Mouse (Mus musculus): Measurements from ENCODE around the gene Jun. TPM values are rescaled to one million over a fixed set of nuclear protein-coding genes. Genes with fewer than 3 reads are reported as not detected.

Jun gene
- total RNA-seq, 2 experiments from 2014 or later = 54.6 to 74.7 TPM

DNA sequence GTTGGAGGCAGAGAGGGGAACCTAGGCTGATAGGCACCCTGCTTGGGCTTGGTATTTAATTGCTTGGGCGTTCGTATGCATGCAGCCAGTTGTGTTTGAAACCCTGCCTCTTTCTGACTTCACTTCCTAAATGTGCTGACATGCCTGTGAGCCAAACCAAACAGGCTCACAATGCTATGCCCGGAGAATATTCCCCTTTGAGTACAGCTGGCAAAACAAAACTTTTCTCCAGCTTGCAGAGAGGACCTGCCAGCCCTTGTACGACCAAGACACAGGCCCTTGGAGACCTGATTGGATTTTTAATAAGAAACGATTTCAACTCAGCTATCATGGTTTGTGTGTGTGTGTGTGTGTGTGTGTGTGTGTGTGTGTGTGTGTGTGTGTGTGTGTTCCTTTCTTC, 14.0 kb downstream of the Jun start:
- DNase-seq (ENCODE audit: low spot score in 2 of 2) = no peak

DNA sequence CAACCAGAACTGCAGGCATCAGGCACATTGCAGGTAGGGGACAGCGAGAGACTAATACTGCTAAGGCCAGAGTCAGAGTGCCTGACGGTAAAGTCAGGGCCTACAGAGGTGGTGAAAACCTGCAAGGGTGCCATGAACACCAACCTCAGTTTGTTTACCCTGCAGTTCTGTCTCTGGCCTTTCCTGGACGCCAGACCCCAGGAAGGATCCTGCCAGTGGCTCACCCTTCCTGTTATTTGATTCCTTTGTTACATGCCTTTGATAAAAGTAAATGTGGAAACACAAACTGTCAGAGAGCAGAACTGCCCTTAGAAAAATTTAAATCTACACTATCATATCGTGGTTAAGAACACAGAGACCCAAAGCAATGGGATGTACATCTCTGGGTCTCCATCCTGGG, 20.9 kb downstream of the Jun start:
- no peak for DNase-seq (ENCODE audit: low spot score in 2 of 2)

DNA sequence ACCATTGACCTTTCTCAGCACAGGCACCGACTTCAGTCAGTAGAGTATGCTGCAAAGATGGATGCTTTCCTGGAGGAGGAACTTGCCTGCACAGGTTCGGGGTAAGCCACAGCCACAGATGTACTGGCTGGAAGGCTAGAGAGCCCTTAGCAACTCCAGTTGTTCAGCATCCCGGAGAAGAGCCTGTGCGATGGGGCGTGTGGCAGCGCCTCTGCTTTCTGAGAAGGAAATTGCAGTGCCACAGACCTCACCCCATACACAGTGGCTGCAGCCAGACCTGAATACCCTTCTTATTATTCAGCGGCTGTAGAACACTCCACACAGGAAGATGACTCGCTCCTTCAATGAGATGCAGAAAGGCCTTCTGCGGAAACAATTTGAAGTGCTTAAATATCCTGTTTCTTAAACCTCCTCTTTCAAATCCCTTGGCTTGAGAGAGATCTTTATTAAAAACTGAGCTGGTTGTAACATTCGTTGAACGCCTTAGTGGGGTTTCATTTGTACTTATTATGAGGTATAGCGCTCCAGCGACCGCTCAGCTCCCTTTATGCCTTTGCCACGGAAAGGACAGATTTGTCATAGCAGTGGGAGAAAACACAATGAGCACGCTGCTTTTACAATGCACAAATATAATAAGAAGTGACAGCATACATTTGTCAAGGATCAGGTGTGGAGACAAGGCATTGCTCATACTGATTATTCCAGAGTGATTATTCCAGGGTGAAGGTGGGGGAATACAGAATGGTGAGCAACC, 26.0 kb downstream of the Jun start:
- no peak for DNase-seq (ENCODE audit: low spot score in 2 of 2)

DNA sequence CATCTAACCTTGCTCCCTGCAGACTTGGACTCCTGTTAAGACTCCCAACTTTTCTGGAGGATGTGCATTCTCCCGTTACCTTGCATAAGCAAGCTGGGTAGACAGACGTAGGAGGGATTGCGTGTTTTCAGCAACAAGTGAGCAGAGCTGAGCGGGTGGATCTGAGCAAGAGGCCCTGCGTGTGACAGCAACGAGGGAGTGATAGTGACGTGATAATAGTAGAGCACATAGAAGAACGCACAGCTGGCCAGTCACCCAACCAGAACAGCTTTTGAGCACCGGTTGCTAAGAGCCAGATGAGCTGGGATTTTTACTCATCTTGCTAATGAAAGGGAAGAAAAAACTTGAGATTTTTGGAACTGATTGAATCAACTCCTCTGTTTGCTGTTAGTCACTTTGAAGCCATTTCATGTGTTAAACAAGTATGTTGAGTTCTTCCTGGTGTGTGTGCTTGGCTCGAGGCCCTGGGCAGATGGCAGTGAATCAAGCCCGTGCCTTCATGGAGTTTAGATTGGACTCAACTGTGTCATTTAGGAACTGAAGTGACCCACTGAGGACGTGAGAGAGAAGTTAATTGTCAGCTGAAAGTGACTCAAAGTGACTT, 28.6 kb downstream of the Jun start:
- no peak for DNase-seq (ENCODE audit: low spot score in 2 of 2)

DNA sequence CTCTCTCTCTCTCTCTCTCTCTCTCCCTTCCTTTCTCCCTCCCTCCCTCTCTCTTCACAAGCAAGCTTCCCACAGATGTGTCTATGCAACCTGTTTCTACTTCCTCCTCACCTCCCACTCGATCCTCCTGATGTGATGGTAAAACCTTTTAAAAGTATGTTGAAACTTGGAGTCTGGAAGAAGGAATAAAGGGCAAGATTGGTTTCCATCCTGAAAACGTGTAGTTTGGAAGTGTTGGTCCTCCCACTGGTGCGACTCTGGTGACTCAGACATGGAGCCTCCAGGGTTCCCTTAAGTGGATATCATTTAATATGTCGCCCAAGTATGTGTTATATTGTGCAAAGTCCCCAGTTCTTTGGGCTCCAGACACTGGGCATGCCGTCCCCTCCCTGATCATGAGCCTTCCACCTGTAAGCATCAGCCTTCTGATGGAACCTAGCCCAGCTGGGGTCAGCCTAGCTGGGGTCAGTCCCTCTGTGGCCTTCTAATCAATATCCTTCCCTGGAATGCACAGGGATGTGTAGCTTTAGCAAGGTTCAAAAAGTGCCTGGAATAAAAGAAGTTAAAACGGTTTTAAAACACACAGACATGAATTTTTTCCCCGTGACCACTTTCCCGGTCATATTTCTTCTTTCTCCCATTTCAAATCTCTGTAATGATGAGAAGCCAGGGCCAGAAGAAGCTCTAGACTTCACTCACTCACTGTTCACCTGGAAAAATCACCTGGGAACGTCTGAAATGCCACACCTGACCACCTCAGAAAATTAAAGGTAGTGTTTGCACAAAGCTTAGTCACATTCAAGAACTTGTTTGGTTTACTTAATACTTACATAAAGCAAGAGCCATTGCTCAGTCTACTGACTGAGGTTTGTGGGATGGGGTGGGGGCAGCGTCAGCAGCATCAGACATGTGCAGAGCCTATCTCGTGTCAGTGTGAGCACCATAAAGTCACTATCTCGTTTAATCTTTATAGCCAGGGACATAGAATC, 30.1 kb downstream of the Jun start:
- no peak for DNase-seq (ENCODE audit: low spot score in 2 of 2)

DNA sequence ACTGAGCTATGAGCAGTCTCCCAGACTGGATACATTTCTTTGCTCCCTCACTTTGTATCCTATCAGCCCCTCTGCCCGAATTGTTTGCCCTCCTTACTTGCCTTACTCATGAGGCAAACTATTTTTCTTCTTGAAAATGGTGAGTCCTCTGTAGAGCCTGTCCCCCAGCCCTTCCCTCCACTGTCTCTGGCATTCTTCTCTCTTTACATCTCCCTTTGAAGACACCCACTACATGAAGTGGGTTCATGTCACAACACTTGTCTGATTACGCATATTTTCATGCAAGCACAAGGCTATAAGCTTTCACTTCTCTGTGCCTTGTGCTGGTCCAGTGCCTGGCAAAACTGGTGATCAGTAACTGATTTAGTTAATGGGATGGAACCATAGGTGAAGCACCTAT, 31.8 kb downstream of the Jun start:
- no peak for DNase-seq (ENCODE audit: low spot score in 2 of 2)

DNA sequence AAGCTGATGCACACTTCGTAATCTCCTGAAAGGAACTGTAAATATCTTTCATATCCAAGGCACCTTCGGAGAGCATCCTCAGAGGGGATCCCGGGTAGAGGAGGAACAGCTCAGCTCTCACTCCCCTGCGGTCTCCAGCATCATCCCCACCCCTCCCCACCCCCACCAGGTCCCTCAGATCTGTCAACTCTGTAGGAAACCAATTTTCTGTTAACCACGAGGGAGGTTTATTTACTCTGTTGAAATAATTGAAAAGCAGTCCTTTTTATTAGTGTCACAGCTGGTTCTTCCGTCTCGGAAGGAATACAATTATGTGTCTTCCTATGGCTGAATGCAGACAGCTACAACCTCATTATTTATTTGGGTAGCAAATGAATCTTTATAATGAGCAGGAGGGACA, 33.8 kb downstream of the Jun start:
- DNase-seq (ENCODE audit: low spot score in 2 of 2) = no peak

DNA sequence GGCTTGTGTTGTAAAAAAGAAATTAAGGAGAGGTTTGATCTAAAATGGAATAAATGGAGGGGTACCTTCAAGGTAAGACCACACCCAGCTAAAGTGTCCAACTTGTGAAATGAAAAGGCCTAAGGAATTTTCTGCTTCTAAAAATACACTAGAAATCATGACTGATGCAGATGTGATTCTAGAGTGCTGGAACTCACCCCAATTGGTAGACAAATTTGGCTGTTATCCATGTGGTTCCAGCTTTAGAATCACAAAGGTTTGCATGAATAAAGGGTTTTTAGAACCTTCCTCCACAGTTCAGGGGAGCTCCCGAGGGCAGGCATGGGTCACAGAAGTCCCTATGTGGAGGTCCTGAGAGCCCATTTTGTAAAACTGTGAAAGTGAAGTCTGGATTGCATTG, 39.3 kb downstream of the Jun start:
- no peak for DNase-seq (ENCODE audit: low spot score in 2 of 2)

DNA sequence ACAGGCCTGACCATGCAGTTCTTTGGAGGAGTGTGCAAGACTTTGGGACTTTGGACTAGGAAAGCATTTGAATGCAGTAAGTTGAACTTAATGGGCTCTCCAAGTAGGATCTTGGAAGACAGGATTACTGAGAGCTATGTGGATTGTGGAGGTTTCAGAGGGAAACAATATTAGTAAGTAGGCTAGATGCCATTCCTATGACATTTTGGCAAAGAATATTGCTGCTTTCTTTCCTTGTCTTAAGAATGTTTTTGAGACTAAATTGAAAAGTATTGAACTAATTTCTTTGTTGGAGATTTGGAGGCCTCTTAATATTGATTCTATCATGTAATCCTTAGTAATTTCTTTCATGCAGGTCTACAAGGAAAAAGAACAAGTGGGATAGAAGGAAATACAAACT, 39.8 kb downstream of the Jun start:
- no peak for DNase-seq (ENCODE audit: low spot score in 2 of 2)

DNA sequence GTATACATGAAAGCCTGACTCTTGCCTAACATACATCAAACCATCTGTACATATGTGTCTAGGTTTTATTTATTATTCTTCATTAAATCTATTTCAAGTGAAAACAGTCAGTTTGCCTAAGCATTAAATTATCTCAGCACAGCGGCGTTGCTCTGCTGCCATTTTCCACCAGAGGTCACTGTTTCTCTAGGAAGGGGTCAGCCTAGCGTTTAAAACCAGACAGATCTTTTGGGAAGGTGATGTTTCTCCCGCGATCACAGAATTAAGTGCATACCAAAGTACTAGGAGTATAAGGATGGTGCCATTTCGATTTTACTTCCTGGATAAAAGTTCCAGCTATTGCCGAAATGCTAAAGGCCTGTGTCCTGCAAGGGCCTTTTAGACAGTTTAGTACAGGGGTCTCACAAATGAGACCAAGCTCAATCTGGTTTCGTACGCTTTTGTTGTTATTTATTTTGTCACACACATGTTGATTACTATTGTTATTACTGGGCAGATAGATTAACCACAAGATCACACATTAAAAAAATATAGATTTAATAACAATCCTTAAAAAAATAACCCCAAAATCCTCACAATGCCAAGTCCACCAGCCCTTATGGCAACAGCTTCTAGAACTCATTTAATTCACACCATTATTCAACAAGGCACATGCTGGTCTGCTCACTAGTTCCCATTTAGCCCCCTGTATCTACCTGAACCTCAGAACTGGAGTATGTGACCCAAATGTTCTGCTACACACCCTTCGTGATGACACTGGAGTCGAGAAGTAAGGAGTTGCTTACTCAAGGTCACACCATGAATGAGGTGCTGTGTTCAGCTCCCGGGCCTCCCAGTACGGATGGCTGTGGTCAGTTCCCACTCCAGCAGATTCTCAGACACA, 43.6 kb downstream of the Jun start:
- DNase-seq (ENCODE audit: low spot score in 2 of 2) = peak; percentile 40 to 62

DNA sequence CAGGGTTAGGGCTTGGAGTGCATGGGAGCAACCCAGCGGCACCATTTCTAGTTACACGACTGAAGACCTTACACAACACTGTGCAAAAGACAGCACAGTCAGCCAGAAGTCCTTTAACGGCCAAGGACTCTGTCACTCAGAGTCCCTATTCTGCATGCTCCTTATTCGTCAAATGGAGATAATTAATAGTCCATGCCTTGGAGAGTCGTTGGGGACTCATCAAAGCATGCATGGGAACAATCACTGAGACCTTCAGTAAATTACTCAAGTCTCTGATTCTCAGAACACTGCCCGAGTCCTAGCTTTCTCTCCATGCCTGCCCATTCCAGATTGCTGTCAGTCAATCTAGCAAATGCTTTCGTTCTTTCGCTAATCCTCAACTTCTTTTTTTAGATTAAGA, 44.3 kb downstream of the Jun start:
- no peak for DNase-seq (ENCODE audit: low spot score in 2 of 2)

DNA sequence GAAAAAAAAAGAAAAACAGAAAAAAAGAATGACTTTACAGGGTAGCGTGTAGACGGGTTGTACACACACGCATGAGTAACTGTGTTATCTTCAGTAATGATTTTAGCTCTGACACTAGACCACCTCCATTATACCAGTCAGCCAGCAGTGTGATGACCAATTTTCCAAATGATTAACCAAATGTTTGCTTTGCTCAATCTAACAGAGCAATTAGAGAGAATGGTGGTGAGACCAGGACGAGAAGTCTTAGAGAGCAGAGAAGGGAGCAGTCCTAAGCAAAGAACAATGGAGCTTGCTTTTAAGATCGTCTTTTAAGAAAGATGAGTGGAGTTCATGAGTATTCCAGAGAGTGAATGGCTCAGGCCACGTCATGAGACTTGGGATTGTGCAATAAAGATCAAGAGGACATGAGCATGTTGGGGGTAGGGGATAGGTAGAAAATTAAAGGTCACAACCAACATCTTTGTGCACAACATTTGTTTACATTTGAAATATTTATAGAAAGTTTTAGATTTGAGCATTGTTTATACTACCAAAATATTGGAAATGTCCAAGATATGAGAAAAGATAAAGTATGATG, 46.7 kb downstream of the Jun start:
- DNase-seq (ENCODE audit: low spot score in 2 of 2) = no peak

DNA sequence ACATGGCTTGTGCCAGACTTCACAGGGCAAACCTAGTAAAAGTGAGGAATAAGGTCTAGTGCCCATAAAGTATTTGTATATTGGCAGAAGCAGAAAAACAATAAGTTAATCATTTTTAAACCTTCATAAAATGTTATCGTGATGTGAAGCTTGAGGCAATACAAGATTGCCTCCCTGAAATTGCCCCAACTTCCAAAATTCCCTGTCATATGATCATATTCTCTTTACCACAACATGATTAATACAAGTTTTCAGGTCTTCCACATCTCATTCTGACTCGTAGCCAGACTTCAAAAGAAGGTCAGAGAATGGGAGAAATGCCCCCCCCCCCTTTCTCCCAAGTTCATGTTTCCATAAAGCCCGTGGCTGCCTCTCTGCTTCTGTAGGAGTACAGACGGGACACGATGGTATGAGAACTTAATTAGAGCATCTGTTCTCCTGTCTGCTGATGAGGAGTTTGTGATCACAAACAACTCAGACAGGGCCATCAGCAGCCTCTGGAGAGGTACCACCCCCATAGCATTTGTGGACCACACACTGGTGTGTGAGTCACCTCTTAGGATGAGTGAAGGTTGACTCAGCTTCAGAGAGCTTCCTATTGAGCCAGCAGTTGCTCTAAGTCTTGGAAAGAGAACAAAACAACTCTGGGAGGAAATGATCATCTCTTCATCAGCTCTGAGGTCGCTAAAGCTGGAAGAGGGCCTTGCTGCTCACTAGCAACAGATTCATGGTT, 50.8 kb downstream of the Jun start:
- no peak for DNase-seq (ENCODE audit: low spot score in 2 of 2)

DNA sequence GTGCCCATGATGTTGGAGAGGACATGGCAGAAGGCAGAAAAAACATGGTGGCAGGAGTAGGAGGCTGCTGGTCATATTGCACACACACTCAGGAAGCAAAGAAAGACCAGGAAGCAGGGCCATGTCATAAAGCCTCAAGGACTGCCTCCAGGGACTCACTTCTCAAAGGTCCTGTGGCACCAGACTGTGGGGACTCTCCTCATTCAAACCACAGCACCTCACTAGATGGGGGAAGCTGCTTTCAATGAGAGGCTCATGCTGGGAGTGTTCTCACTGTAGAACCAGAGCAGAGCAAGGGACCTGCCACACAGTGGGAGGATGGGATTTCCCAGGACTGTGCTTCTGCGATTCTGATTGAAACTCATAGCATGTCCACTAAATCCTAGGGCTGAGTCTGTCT, 51.9 kb downstream of the Jun start:
- DNase-seq (ENCODE audit: low spot score in 2 of 2) = no peak

DNA sequence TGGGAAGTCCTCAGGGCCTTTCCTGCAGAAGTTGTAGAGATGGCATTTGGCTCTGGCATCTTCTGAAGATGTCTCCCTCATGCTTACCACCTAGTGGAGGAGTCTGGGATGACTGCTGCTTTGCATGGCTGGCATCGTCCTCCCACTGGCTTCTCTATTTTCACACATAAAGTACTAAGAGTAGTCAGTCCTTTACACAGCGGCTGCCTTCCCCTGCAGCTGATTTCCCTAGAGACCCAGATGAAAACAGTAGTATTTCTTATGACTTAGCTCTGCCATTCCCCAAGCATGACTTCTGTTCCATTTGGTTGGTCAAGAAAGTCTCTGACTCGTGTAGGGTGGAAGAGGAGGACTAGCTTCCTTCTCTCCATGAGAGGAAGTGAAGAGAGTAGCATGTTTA, 52.8 kb downstream of the Jun start:
- DNase-seq (ENCODE audit: low spot score in 2 of 2) = no peak

Other genes with a start within 250 kb of the Jun start
- 1 to 10 TPM in 1 of 2 experiments, under 1 TPM in 1; 0.62 to 1.1 TPM for gene Eqtn, start 123.4 kb downstream of the Jun start, total RNA-seq (2021)
- 10 to 100 TPM; 21.7 to 22.2 TPM for gene Mysm1, start 73.1 kb downstream of the Jun start, total RNA-seq (2021)